Mouse (Mus musculus): ENCODE data around the gene Gm42688. TPM values are rescaled to one million over a fixed set of nuclear protein-coding genes. Genes with fewer than 3 reads are reported as not detected.
A peak's percentile ranks its signal among the peaks of the same experiment; 100 is the strongest.

Gene Gm42688
- polyA plus RNA-seq (2015; fragmentation: Nextera tagmentation; extraction: Ambion mirVana): 1.1 and 1.3 TPM in 2 replicates

DNA sequence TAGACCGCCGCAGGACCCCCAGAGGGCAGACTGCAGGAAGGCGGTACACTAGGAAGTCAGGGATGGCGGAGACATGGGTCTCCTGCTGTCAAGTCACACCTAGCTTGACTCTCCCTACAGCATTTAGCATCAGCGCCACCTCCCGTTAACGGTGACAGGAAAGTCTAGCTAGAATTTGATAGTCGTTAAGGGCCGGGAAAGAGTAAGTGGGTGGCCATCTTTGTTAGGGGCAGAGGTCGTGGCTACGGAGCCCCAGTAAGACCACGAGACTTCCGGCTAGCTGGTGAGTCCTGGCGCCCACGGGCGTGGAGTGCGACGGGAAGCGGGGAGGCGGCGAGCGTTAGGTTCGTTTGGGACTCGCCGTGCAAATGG is at the start of gene Gm42688, which contains the start of gene Ccdc142:
Gene Gm42688, plus strand, starts transcription at position 302 of the 372 bp plus-strand sequence.
Gene Ccdc142, plus strand, starts transcription at position 286 of the 372 bp plus-strand sequence.
- peak within 1 kb of the TSS; percentile 68 for H3K4me3 ChIP-seq (ENCODE audit: low read depth, low read length)
- H3K4me2 ChIP-seq (replicated peaks; ENCODE audit: low read depth): peak within 1 kb of the TSS; percentile 99
- H3K27ac ChIP-seq (replicated peaks): peak within 1 kb of the TSS; percentile 83
- no peaks in the 10 kb centered on the region for H3K27me3 ChIP-seq (ENCODE audit: control insufficient read depth, insufficient read depth, low read length)
- peaks cover 5% of the 10 kb centered on the region; the same call in 1 of the 2 replicates for H3K4me1 ChIP-seq (replicated peaks; ENCODE audit: control insufficient read depth, insufficient read depth)
- no peak for TF ChIP-seq EP300 (optimal IDR thresholded peaks at IDR 0.05)
- peak; percentile 83 for TF ChIP-seq CTCF (IDR thresholded peaks at IDR 0.05; ENCODE audit: low read depth)
- DNase-seq (ENCODE audit: low spot score): peak; percentile 88
- no peaks in the 10 kb centered on the region for H3K9me3 ChIP-seq (ENCODE audit: control insufficient read depth, low read length)
- peak within 1 kb of the TSS; percentile 73 for H3K9ac ChIP-seq (ENCODE audit: low read length)
- ATAC-seq (ENCODE audit: low FRiP score, low TSS enrichment): peak; percentile 90
- no peaks in the 10 kb centered on the region for H3K36me3 ChIP-seq (ENCODE audit: control insufficient read depth, insufficient read depth, low read length)
- under 1% methylated on average over 25 of the region's 25 CpGs for WGBS

DNA sequence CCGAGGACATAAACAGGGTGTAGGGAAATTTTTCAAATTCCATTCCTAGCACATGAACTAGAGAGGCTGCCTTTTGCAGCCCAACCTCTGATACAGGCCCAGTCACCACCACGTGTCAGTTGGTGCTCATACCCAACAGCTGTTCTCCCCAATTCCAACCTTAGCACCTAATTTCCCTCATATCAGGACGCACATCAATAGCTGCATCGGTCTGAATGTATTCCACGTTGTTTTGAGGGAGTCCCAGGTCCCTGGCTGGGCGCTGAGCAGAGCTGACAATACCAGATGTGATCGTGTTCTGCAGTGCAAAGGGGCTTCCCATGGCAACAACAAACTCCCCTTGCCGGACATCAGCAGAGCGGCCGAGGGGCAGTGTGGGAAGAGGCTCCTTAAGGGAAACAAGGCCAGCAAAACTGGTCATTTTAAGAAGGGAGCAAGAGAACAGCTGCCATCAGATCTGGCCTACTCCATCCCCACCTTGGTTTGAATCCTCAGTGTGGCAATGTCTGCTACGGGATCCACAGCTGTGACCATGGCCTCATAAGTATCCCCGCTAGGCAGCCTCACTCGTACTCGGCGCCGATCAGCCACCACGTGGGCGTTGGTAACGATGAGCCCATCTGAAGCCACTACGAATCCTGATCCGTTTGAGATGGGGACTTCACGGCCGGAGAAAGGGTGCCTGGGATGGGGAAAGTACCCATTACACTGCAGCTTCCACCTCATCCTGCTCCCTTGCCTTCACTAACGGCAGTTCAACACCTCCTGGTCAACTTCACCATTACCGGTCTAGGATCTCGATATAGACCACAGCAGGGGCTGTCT is 48.1 kb upstream of the Gm42688 start:
- Histone ChIP-seq H3K36me3 (ENCODE audit: control insufficient read depth, insufficient read depth, low read length) (peaks cover 14% of the 10 kb centered on the region), H3K4me3 (ENCODE audit: low read depth, low read length) (peak overlapping the region; percentile 95), H3K9me3 (ENCODE audit: control insufficient read depth, low read length) (no peaks in the 10 kb centered on the region), H3K4me1 (replicated peaks; ENCODE audit: control insufficient read depth, insufficient read depth) (peaks cover 3% of the 10 kb centered on the region; the same call in 1 of the 2 replicates), H3K9ac (ENCODE audit: low read length) (peak overlapping the region; percentile 96), H3K27me3 (ENCODE audit: control insufficient read depth, insufficient read depth, low read length) (no peaks in the 10 kb centered on the region), H3K4me2 (replicated peaks; ENCODE audit: low read depth) (peak overlapping the region; percentile 97), H3K27ac (replicated peaks) (peak overlapping the region; percentile 71)
- DNase-seq (ENCODE audit: low spot score): peak; percentile 35
- ATAC-seq (ENCODE audit: low FRiP score, low TSS enrichment): no peak
- 3% methylated on average over 26 of the region's 26 CpGs for WGBS
- no peak for TF ChIP-seq EP300 (optimal IDR thresholded peaks at IDR 0.05)
- no peak for TF ChIP-seq CTCF (IDR thresholded peaks at IDR 0.05; ENCODE audit: low read depth)

DNA sequence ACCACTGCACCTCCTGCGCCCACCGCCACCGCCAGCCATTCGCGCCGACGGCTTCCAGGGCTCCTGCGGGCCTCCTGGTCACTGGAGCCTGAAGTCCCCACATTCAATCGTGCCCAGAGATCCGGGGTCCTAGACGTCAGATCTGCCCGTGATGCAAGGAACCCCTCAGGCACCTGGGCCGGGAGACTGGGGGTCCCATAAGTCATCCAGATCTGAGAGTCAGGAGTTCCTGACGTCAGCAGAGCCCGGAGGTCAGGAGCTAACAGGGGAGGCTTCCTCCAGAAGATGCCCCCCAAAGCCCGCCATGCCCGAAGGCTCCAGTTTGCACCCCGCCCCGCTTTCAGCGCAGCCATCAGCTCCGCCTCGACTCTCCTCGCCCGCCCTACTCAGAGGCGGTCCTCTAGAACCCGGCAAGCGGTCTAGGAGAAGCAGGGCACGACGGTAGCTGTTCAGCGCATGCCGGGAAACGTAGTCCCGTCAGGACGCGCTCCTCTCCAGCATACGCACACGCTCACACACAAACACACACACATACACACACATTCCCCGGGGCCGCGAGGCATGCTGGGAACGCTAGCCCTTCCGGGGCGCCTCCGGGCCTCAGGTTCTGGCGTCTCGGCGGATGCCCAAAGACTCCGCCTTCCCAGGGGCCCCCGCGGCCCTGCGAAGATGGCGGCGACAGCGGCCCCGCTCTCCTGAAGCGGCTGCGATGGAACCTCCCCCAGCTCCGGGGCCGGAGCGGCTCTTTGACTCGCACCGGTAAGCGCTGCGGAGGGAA is 47.2 kb upstream of the Gm42688 start, which contains the start of gene Aup1:
Gene Aup1, plus strand, starts transcription at position 448 of the 778 bp plus-strand sequence.
- H3K9ac ChIP-seq (ENCODE audit: low read length): peak within 1 kb of the TSS; percentile 96
- under 1% methylated on average over 58 of the region's 64 CpGs for WGBS
- H3K4me1 ChIP-seq (replicated peaks; ENCODE audit: control insufficient read depth, insufficient read depth): peaks cover 3% of the 10 kb centered on the region; the same call in 1 of the 2 replicates
- H3K4me3 ChIP-seq (ENCODE audit: low read depth, low read length): peak within 1 kb of the TSS; percentile 95
- TF ChIP-seq CTCF (IDR thresholded peaks at IDR 0.05; ENCODE audit: low read depth): no peak
- peak; percentile 6 for TF ChIP-seq EP300 (optimal IDR thresholded peaks at IDR 0.05)
- H3K4me2 ChIP-seq (replicated peaks; ENCODE audit: low read depth): peak within 1 kb of the TSS; percentile 97
- H3K27ac ChIP-seq (replicated peaks): peak within 1 kb of the TSS; percentile 91
- H3K27me3 ChIP-seq (ENCODE audit: control insufficient read depth, insufficient read depth, low read length): no peaks in the 10 kb centered on the region
- peak; percentile 99 for DNase-seq (ENCODE audit: low spot score)
- H3K9me3 ChIP-seq (ENCODE audit: control insufficient read depth, low read length): no peaks in the 10 kb centered on the region
- peaks cover 14% of the 10 kb centered on the region for H3K36me3 ChIP-seq (ENCODE audit: control insufficient read depth, insufficient read depth, low read length)
- peak; percentile 95 for ATAC-seq (ENCODE audit: low FRiP score, low TSS enrichment)

DNA sequence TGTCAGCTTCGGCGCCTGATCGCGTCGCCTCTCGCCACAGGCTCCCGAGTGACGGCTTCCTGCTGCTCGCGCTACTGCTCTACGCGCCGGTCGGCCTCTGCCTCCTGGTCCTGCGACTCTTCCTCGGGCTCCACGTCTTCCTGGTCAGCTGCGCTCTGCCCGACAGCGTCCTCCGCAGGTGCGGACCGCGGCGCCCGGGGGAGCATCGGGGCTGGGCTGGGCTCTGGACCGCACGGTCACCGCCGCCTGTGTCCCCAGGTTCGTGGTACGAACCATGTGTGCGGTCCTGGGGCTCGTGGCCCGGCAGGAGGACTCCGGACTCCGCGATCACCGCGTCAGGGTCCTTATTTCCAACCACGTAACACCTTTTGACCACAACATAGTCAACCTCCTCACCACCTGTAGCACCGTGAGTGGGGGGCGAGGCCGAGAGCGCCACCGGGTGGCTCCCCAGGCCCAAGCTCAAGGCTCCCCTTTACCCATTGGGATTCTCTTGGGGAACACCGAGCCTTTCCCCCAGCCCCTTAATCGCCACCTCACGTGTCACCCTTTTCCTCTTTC is 46.5 kb upstream of the Gm42688 start, which contains the start of gene Htra2:
Gene Htra2, minus strand, starts transcription at position 403 of the 561 bp plus-strand sequence.
- DNase-seq (ENCODE audit: low spot score): no peak
- WGBS: under 1% methylated on average over 49 of the region's 50 CpGs
- peak within 1 kb of the TSS; percentile 96 for H3K9ac ChIP-seq (ENCODE audit: low read length)
- peak within 1 kb of the TSS; percentile 95 for H3K4me3 ChIP-seq (ENCODE audit: low read depth, low read length)
- peaks cover 14% of the 10 kb centered on the region for H3K36me3 ChIP-seq (ENCODE audit: control insufficient read depth, insufficient read depth, low read length)
- H3K4me2 ChIP-seq (replicated peaks; ENCODE audit: low read depth): peak within 1 kb of the TSS; percentile 97
- no peaks in the 10 kb centered on the region for H3K27me3 ChIP-seq (ENCODE audit: control insufficient read depth, insufficient read depth, low read length)
- no peaks in the 10 kb centered on the region for H3K9me3 ChIP-seq (ENCODE audit: control insufficient read depth, low read length)
- TF ChIP-seq CTCF (IDR thresholded peaks at IDR 0.05; ENCODE audit: low read depth) (peak; percentile 65), EP300 (optimal IDR thresholded peaks at IDR 0.05) (no peak)
- H3K27ac ChIP-seq (replicated peaks): peak within 1 kb of the TSS; percentile 91
- H3K4me1 ChIP-seq (replicated peaks; ENCODE audit: control insufficient read depth, insufficient read depth): peaks cover 3% of the 10 kb centered on the region; the same call in 1 of the 2 replicates
- ATAC-seq (ENCODE audit: low FRiP score, low TSS enrichment): peak; percentile 9

DNA sequence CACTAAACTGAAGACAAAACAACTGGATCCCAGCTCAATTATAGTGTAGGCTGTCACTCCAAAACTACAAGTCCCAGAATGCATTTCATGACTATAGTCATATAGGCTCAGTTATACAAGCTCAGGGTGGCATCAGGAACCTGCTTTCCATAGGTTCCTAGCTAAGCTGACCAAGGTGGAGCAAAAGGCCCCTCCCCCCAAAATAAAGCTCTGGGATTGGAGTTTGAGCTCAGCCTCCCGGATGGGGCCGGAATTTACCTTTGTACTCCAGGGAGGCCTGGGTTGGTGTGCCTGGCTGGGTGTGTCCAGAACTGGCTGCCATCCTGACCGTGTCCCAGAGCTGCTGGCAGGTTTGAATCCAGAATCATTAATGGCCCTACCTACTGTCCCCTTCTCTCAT is 43.6 kb upstream of the Gm42688 start, which contains the start of gene Dqx1:
Gene Dqx1, plus strand, starts transcription at position 55 of the 400 bp plus-strand sequence.
- WGBS: 29% methylated on average over 3 of the region's 3 CpGs
- TF ChIP-seq CTCF (IDR thresholded peaks at IDR 0.05; ENCODE audit: low read depth): no peak
- no peak for TF ChIP-seq EP300 (optimal IDR thresholded peaks at IDR 0.05)
- H3K9ac ChIP-seq (ENCODE audit: low read length): 0 out of 2 replicates have a peak within 1 kb of the TSS, but pooled peaks have one; percentile 27

More for the DNA sequence above, 43.6 kb upstream of the Gm42688 start, which contains the start of gene Dqx1:
- ATAC-seq (ENCODE audit: low FRiP score, low TSS enrichment) (peak; percentile 85), DNase-seq (ENCODE audit: low spot score) (peak; percentile 91)
- peaks cover 11% of the 10 kb centered on the region for H3K36me3 ChIP-seq (ENCODE audit: control insufficient read depth, insufficient read depth, low read length)
- H3K4me2 ChIP-seq (replicated peaks; ENCODE audit: low read depth): peak within 1 kb of the TSS; percentile 43
- no peaks in the 10 kb centered on the region; the same call in 1 of the 2 replicates for H3K4me1 ChIP-seq (replicated peaks; ENCODE audit: control insufficient read depth, insufficient read depth)
- peak within 1 kb of the TSS; percentile 10; the same call in 1 of the 2 replicates for H3K4me3 ChIP-seq (ENCODE audit: low read depth, low read length)
- H3K9me3 ChIP-seq (ENCODE audit: control insufficient read depth, low read length): no peaks in the 10 kb centered on the region
- H3K27me3 ChIP-seq (ENCODE audit: control insufficient read depth, insufficient read depth, low read length): no peaks in the 10 kb centered on the region
- H3K27ac ChIP-seq (replicated peaks): peak within 1 kb of the TSS; percentile 53

Measured in stomach, postnatal 0 days (tissue).